Comparison of ENCODE assay signal across 7 mouse cellular contexts in the genomic region with DNA sequence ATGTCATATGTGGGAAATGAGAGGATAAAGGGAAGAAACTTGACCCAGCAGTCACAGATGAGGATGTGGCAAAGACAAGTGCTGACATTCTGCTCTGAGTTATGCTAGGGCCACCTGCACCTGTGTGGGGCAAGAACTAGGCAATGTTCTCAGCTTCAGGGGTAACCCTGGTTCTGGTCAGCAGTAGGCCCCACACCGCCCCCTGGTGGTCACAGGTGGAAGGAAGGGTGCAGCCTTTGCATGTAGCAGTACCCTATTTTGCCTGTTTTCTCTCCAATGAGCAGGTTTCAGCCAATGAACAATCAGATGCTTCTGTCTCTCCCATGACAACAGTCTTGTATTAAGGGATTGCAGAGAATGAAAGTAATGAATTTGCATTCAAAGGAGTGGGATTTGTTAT. TPM values are rescaled to one million over a fixed set of nuclear protein-coding genes. Genes with fewer than 3 reads are reported as not detected.
DNase-seq lines count a peak whose midpoint lies in the region; TF ChIP-seq lines count a peak whose summit lies in the region.

No protein-coding gene starts in this region.

- peak; percentile 95 for TF ChIP-seq CTCF in ES-Bruce4 (IDR thresholded peaks at IDR 0.05; ENCODE audit: low read depth, low read length)
- peak; percentile 95 for TF ChIP-seq CTCF in small intestine, adult 2 months (IDR thresholded peaks at IDR 0.05; ENCODE audit: extremely low read depth, insufficient read length, insufficient replicate concordance, low read depth, low read length)

- H3K9ac ChIP-seq in ES-Bruce4 (ENCODE audit: low read depth, poor library complexity, severe bottlenecking) = no peak overlapping the region

- H3K4me3 ChIP-seq in ES-Bruce4 (ENCODE audit: low read depth, low read length) = no peak overlapping the region
- no peak overlapping the region for H3K4me3 ChIP-seq in small intestine, adult 2 months (ENCODE audit: low read depth, low read length)

- no peaks in the 10 kb centered on the region for H3K9me3 ChIP-seq in ES-Bruce4 (replicated peaks; ENCODE audit: control insufficient read depth, insufficient read depth, low read length, poor library complexity, severe bottlenecking)

- H3K36me3 ChIP-seq in ES-Bruce4 (ENCODE audit: control insufficient read depth, insufficient read depth, low read length, poor library complexity, severe bottlenecking) = peaks cover 14% of the 10 kb centered on the region
- H3K36me3 ChIP-seq in small intestine, adult 2 months (ENCODE audit: control insufficient read depth, insufficient read depth, low read length) = peaks cover 46% of the 10 kb centered on the region

- 0% methylated on average over 1 of the region's 1 CpGs for WGBS in small intestine, adult 2 months

- DNase-seq in adrenal gland, adult 2 months = peak; percentile 75
- peak; percentile 72 for DNase-seq in embryo, embryonic 11 days
- peak; percentile 26 to 52 for DNase-seq in heart, adult 9 months (ENCODE audit: low spot score in 2 of 2)
- peak; percentile 31 to 76 for DNase-seq in layer of hippocampus, adult 18-20 months (ENCODE audit: low spot score in 2 of 2)
- peak; percentile 82 for DNase-seq in lung, postnatal 14 days

- H3K27ac ChIP-seq in ES-Bruce4 (ENCODE audit: insufficient read depth, low read length) = no peak overlapping the region
- H3K27ac ChIP-seq in small intestine, adult 2 months (ENCODE audit: insufficient read depth, low read depth, low read length) = no peak overlapping the region

- H3K27me3 ChIP-seq in ES-Bruce4 (ENCODE audit: control insufficient read depth, insufficient read depth, low read length, poor library complexity, severe bottlenecking) = no peaks in the 10 kb centered on the region
- no peaks in the 10 kb centered on the region for H3K27me3 ChIP-seq in small intestine, adult 2 months (ENCODE audit: control insufficient read depth, insufficient read depth, low read length)

- no peak for TF ChIP-seq EP300 in ES-Bruce4 (IDR thresholded peaks at IDR 0.05; ENCODE audit: insufficient read depth, low read depth, low read length)

- no peak for TF ChIP-seq POLR2A in ES-Bruce4 (IDR thresholded peaks at IDR 0.05; ENCODE audit: insufficient read depth, low read length)
- no peak for TF ChIP-seq POLR2A in small intestine, adult 2 months (IDR thresholded peaks at IDR 0.05; ENCODE audit: low read depth, low read length)

- H3K4me1 ChIP-seq in ES-Bruce4 (ENCODE audit: control insufficient read depth, insufficient read depth, low read length) = no peaks in the 10 kb centered on the region
- H3K4me1 ChIP-seq in small intestine, adult 2 months (ENCODE audit: control insufficient read depth, insufficient read depth, insufficient read length, low read length) = 0 out of 2 replicates have a peak, but pooled peaks cover 3% of the 10 kb centered on the region

RNA-seq across cellular contexts. Expression of a gene that starts 11.4 kb away (rescaled TPM):
- polyA plus RNA-seq in ES-Bruce4 (2011; ENCODE audit: insufficient read depth, insufficient read length, low read depth, missing spikeins) = 10.2 and 12.5 TPM in 2 replicates
- total RNA-seq in adrenal gland, adult 2 months (2021) = 1 to 10 TPM; 4.0 to 6.8 TPM
- 4.1 and 5.4 TPM in 2 replicates for polyA plus RNA-seq in adrenal gland, adult 2 months (2012; rRNA removed)
- 1 to 10 TPM; 7.6 to 8.5 TPM for total RNA-seq in layer of hippocampus, adult 18-20 months (2021)
- polyA plus RNA-seq in small intestine, adult 2 months (2012; rRNA removed) = 2.7 and 3.3 TPM in 2 replicates

RNA-seq across cellular contexts. Expression of a gene that starts 19.4 kb away (rescaled TPM):
- 11.4 and 15.1 TPM in 2 replicates for polyA plus RNA-seq in ES-Bruce4 (2011; ENCODE audit: insufficient read depth, insufficient read length, low read depth, missing spikeins)
- total RNA-seq in adrenal gland, adult 2 months (2021) = 10 to 100 TPM; 56.9 to 62.1 TPM
- polyA plus RNA-seq in adrenal gland, adult 2 months (2012; rRNA removed) = 58.2 and 60.7 TPM in 2 replicates
- total RNA-seq in layer of hippocampus, adult 18-20 months (2021) = 10 to 100 TPM; 26.5 to 29.4 TPM
- 24.7 and 36.0 TPM in 2 replicates for polyA plus RNA-seq in small intestine, adult 2 months (2012; rRNA removed)

RNA-seq across cellular contexts. Expression of a gene that starts 38.0 kb away (rescaled TPM):
- polyA plus RNA-seq in ES-Bruce4 (2011; ENCODE audit: insufficient read depth, insufficient read length, low read depth, missing spikeins) = 4.6 and 6.8 TPM in 2 replicates
- total RNA-seq in adrenal gland, adult 2 months (2021) = under 1 TPM; 0.45 to 0.72 TPM
- polyA plus RNA-seq in adrenal gland, adult 2 months (2012; rRNA removed) = 5.5 and 5.7 TPM in 2 replicates
- under 1 TPM in 1 of 2 experiments, not detected in 1; 0.41 TPM for total RNA-seq in layer of hippocampus, adult 18-20 months (2021)
- 1.4 and 1.6 TPM in 2 replicates for polyA plus RNA-seq in small intestine, adult 2 months (2012; rRNA removed)
